Mouse (Mus musculus) E14TG2a.4 (cell line): ENCODE measurements around the gene Atrnl1.
A peak's percentile ranks its signal among the peaks of the same experiment; 100 is the strongest.

ENCODE experiments used
- CTCF ChIP-seq: conservative IDR thresholded peaks from 2 replicates; pipeline ENCODE4 v1.5.1; 2014; ENCODE audit warnings: low read length
- NANOG ChIP-seq: IDR thresholded peaks from 2 replicates; pipeline ENCODE4 v1.6.1; 2014; ENCODE audit warnings: borderline replicate concordance, low read length, mixed read lengths
- POU5F1 ChIP-seq: IDR thresholded peaks from 2 replicates; pipeline ENCODE4 v1.6.1; 2014; ENCODE audit warnings: low read length, borderline replicate concordance

DNA sequence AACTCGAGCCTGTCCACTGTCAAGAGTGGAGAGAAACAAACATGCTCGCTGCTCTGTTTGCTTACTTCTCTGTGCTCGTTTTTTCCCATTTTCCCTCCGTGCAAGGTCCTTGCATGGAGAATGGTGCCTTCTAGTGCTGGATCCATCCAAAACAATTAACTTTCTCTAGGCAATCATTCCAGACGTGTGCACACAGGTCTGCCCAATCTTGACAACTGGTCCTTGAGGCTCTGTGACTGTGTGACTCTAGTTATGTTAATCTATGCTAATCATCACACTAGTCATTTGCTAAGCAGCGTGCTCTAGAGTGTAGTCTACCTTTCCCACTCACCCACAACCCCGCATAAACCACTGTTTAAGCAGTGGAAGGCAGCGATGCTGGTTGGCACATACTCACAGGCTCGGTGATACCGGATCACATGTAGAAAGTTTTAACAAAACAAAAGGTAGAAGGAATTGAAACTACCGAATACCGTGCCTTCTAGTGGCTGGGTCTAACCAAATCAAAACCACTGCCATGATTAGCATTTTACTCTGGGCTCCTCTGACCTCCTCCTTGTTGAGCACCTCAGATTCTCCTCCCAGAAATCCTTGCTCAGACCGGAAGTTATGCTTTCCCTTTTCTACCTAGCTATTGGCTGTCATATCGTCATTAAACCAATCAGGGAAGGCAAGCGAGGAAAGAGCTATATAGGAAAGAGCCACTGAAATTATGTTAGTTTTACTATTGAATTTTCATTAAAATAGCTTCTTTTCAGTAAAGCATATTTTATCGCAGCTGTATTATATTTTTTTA, 153.9 kb downstream of the Atrnl1 start:
- TF ChIP-seq CTCF (no peak), POU5F1 (0 out of 2 replicates have a peak, but pooled peaks have one; percentile 18), NANOG (no peak)
